Mouse (Mus musculus): ENCODE measurements at regions not wholly inside any gene's neighbourhood (a gene's known extent, or its start where the extent isn't known, plus 50 kb on each side); places are given as distances from the start of the nearest gene placed in this dataset.

- no peaks in the 10 kb centered on the region for H3K4me1 ChIP-seq (ENCODE audit: insufficient read depth)
- WGBS, result 57% methylated on average over 6 of the region's 6 CpGs
- ATAC-seq (ENCODE audit: insufficient read depth) (no peak), DNase-seq (peak; percentile 30)
- no peak overlapping the region for H3K9ac ChIP-seq
- TF ChIP-seq CTCF (IDR thresholded peaks at IDR 0.05; ENCODE audit: low read depth), result no peak
- H3K27me3 ChIP-seq (ENCODE audit: insufficient read depth, low read length), result no peaks in the 10 kb centered on the region
- no peak overlapping the region for H3K4me2 ChIP-seq
- H3K9me3 ChIP-seq (ENCODE audit: low read depth, low read length), result no peaks in the 10 kb centered on the region
- no peak overlapping the region for H3K4me3 ChIP-seq (ENCODE audit: low read depth, low read length)
- H3K27ac ChIP-seq (ENCODE audit: low read depth), result no peak overlapping the region
- H3K36me3 ChIP-seq (ENCODE audit: insufficient read depth), result no peaks in the 10 kb centered on the region
These were observed 174.8 kb downstream of the Gm19935 start for GRCm38 (mm10) chr8:90642392-90642791.

GRCm38 (mm10) chr8:90636770-90637169 lies 180.4 kb downstream of the Gm19935 start:
- no peaks in the 10 kb centered on the region for H3K27me3 ChIP-seq (ENCODE audit: insufficient read depth, low read length)
- no peaks in the 10 kb centered on the region for H3K4me1 ChIP-seq (ENCODE audit: insufficient read depth)
- H3K4me2 ChIP-seq, result no peak overlapping the region
- DNase-seq, result peak; percentile 41
- H3K36me3 ChIP-seq (ENCODE audit: insufficient read depth), result no peaks in the 10 kb centered on the region
- no peak overlapping the region for H3K4me3 ChIP-seq (ENCODE audit: low read depth, low read length)
- no peak overlapping the region for H3K27ac ChIP-seq (ENCODE audit: low read depth)
- TF ChIP-seq CTCF (IDR thresholded peaks at IDR 0.05; ENCODE audit: low read depth), result no peak
- WGBS, result 45% methylated on average over 7 of the region's 7 CpGs
- no peaks in the 10 kb centered on the region for H3K9me3 ChIP-seq (ENCODE audit: low read depth, low read length)
- ATAC-seq (ENCODE audit: insufficient read depth), result no peak
- H3K9ac ChIP-seq, result no peak overlapping the region

- no peaks in the 10 kb centered on the region for H3K9me3 ChIP-seq (ENCODE audit: low read depth, low read length)
- H3K4me3 ChIP-seq (ENCODE audit: low read depth, low read length), result no peak overlapping the region
- DNase-seq (peak; percentile 93), ATAC-seq (ENCODE audit: insufficient read depth) (peak; percentile 95)
- TF ChIP-seq CTCF (IDR thresholded peaks at IDR 0.05; ENCODE audit: low read depth), result no peak
- H3K27ac ChIP-seq (ENCODE audit: low read depth), result no peak overlapping the region
- H3K9ac ChIP-seq, result no peak overlapping the region
- no peak overlapping the region for H3K4me2 ChIP-seq
- H3K36me3 ChIP-seq (ENCODE audit: insufficient read depth), result no peaks in the 10 kb centered on the region
- WGBS, result 30% methylated on average over 7 of the region's 7 CpGs
- no peaks in the 10 kb centered on the region for H3K4me1 ChIP-seq (ENCODE audit: insufficient read depth)
- H3K27me3 ChIP-seq (ENCODE audit: insufficient read depth, low read length), result no peaks in the 10 kb centered on the region
These were observed 181.3 kb downstream of the Gm19935 start for GRCm38 (mm10) chr8:90635766-90636492.

GRCm38 (mm10) chr8:90630796-90631195 lies 186.4 kb downstream of the Gm19935 start:
- no peaks in the 10 kb centered on the region for H3K36me3 ChIP-seq (ENCODE audit: insufficient read depth)
- no peak overlapping the region for H3K4me3 ChIP-seq (ENCODE audit: low read depth, low read length)
- no peak overlapping the region for H3K4me2 ChIP-seq
- WGBS, result 26% methylated on average over 1 of the region's 1 CpGs
- no peak overlapping the region for H3K27ac ChIP-seq (ENCODE audit: low read depth)
- DNase-seq (peak; percentile 50), ATAC-seq (ENCODE audit: insufficient read depth) (no peak)
- H3K9me3 ChIP-seq (ENCODE audit: low read depth, low read length), result no peaks in the 10 kb centered on the region
- no peaks in the 10 kb centered on the region for H3K4me1 ChIP-seq (ENCODE audit: insufficient read depth)
- no peaks in the 10 kb centered on the region for H3K27me3 ChIP-seq (ENCODE audit: insufficient read depth, low read length)
- TF ChIP-seq CTCF (IDR thresholded peaks at IDR 0.05; ENCODE audit: low read depth), result no peak
- no peak overlapping the region for H3K9ac ChIP-seq

- TF ChIP-seq CTCF (IDR thresholded peaks at IDR 0.05; ENCODE audit: low read depth), result no peak
- WGBS, result 70% methylated on average over 3 of the region's 3 CpGs
- Histone ChIP-seq H3K27ac (ENCODE audit: low read depth) (no peak overlapping the region), H3K9me3 (ENCODE audit: low read depth, low read length) (no peaks in the 10 kb centered on the region), H3K27me3 (ENCODE audit: insufficient read depth, low read length) (no peaks in the 10 kb centered on the region), H3K4me1 (ENCODE audit: insufficient read depth) (no peaks in the 10 kb centered on the region), H3K9ac (no peak overlapping the region), H3K4me2 (no peak overlapping the region), H3K36me3 (ENCODE audit: insufficient read depth) (no peaks in the 10 kb centered on the region), H3K4me3 (ENCODE audit: low read depth, low read length) (no peak overlapping the region)
- ATAC-seq (ENCODE audit: insufficient read depth) (no peak), DNase-seq (peak; percentile 37)
These were observed 208.8 kb downstream of the Gm19935 start for GRCm38 (mm10) chr8:90608410-90608809.

- WGBS, result 13% methylated on average over 11 of the region's 11 CpGs
- Histone ChIP-seq H3K27me3 (ENCODE audit: insufficient read depth, low read length) (no peaks in the 10 kb centered on the region), H3K4me3 (ENCODE audit: low read depth, low read length) (no peak overlapping the region), H3K4me1 (ENCODE audit: insufficient read depth) (no peaks in the 10 kb centered on the region), H3K4me2 (no peak overlapping the region), H3K9me3 (ENCODE audit: low read depth, low read length) (no peaks in the 10 kb centered on the region), H3K9ac (no peak overlapping the region), H3K36me3 (ENCODE audit: insufficient read depth) (no peaks in the 10 kb centered on the region), H3K27ac (ENCODE audit: low read depth) (no peak overlapping the region)
- no peak for TF ChIP-seq CTCF (IDR thresholded peaks at IDR 0.05; ENCODE audit: low read depth)
- DNase-seq (no peak), ATAC-seq (ENCODE audit: insufficient read depth) (no peak)
These were observed 216.1 kb downstream of the Gm19935 start for GRCm38 (mm10) chr8:90600946-90601695.

GRCm38 (mm10) chr8:90597376-90597775 lies 219.8 kb downstream of the Gm19935 start:
- H3K4me3 ChIP-seq (ENCODE audit: low read depth, low read length), result no peak overlapping the region
- no peak for ATAC-seq (ENCODE audit: insufficient read depth)
- no peak overlapping the region for H3K4me2 ChIP-seq
- H3K27me3 ChIP-seq (ENCODE audit: insufficient read depth, low read length), result no peaks in the 10 kb centered on the region
- no peak for TF ChIP-seq CTCF (IDR thresholded peaks at IDR 0.05; ENCODE audit: low read depth)
- H3K27ac ChIP-seq (ENCODE audit: low read depth), result no peak overlapping the region
- no peaks in the 10 kb centered on the region for H3K36me3 ChIP-seq (ENCODE audit: insufficient read depth)
- no peak for DNase-seq
- H3K9ac ChIP-seq, result no peak overlapping the region
- no peaks in the 10 kb centered on the region for H3K9me3 ChIP-seq (ENCODE audit: low read depth, low read length)
- WGBS, result 83% methylated on average over 6 of the region's 6 CpGs
- no peaks in the 10 kb centered on the region for H3K4me1 ChIP-seq (ENCODE audit: insufficient read depth)

Measured in lung, embryonic 14.5 days (tissue).